Mouse (Mus musculus) liver, postnatal 0 days (tissue): ENCODE results near the gene Adam22.

ENCODE experiments used
- CTCF ChIP-seq: sonication (generic); IDR thresholded peaks from 2 replicates; pipeline ENCODE4 v1.5.1; 2016; ENCODE audit warnings: antibody characterized with exemption, low read depth
- EP300 ChIP-seq: IDR thresholded peaks from 2 replicates; pipeline ENCODE4 v1.6.1; 2016; ENCODE audit warnings: antibody characterized with exemption, low read depth, mild to moderate bottlenecking

DNA sequence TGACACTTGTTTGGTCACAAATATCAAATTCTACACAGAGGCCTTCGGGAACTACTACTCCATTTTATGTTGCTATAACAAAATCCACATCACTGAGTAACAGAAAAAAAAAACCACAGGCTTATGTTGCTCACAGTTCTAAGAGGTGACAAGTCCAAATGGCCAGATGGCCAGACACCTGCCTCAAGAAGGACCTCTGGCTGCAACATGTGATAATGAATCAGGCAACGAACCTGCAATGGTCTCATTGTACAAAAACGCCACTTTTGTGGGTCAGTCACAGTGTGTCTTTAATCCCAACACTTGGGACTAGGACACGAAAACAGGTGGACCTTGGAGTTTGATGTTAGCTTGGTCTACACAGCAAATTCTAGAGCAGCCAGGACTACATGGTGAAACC is 26.3 kb downstream of the Adam22 start:
- TF ChIP-seq EP300 (no peak), CTCF (no peak)
